Mouse (Mus musculus): ENCODE measurements around the gene Bak1. TPM values are rescaled to one million over a fixed set of nuclear protein-coding genes. Genes with fewer than 3 reads are reported as not detected.

The Bak1 gene
- polyA plus RNA-seq, 3 experiments from 2014 or later: 5.1 to 23.3 (median 6.8) TPM

DNA sequence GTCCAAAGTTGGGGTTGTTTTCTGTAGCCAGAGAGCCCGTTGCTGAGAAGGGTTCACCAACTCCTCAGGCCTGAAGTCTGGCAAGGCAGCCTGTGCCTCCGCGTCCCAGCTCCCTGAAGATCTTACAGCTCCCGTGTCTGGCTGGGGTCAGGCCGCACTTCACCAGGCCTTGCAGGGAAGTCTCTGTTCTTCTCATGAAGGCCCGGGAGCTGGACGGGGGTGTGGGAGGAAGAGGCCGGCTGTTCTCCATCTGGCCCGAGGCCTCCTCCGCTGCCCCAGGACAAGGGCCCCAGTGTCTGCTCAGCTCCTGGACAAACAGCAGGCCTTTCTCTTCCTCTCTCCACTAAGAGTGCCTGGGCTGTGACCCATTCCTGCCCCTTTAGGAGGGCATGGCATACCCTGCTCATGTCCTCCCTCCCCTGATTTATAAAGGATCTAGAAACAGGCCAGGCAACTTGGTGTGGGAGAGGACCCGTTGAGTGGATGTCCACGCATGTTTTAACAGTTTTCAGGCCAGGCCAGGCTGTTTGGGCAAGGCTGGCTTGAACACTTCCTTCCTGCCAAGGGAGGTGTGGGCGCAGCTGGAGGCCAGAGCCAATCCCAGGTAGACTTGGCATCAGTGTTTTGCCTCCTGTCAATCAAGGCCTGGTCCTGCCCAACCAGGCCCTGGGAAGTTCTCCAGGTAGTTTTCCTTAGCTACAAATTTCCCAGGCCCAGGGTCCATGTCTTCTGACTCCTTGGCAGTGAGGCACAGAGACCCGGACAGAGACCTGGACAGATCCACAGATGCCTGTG lies 19.8 kb upstream of the Bak1 start:
- ATAC-seq: no peak

- no peak for ATAC-seq
Observed at GRCm38 (mm10) chr17:27047762-27048444, 19.1 kb upstream of the Bak1 start.

GRCm38 (mm10) chr17:27045164-27045563 lies 16.4 kb upstream of the Bak1 start:
- ATAC-seq: no peak

- ATAC-seq: no peak
Observed at GRCm38 (mm10) chr17:27042840-27043239, 14.0 kb upstream of the Bak1 start.

GRCm38 (mm10) chr17:27041787-27042055 lies 12.9 kb upstream of the Bak1 start:
- ATAC-seq: no peak

- ATAC-seq: no peak
Observed at GRCm38 (mm10) chr17:27041046-27041786, 12.4 kb upstream of the Bak1 start.

DNA sequence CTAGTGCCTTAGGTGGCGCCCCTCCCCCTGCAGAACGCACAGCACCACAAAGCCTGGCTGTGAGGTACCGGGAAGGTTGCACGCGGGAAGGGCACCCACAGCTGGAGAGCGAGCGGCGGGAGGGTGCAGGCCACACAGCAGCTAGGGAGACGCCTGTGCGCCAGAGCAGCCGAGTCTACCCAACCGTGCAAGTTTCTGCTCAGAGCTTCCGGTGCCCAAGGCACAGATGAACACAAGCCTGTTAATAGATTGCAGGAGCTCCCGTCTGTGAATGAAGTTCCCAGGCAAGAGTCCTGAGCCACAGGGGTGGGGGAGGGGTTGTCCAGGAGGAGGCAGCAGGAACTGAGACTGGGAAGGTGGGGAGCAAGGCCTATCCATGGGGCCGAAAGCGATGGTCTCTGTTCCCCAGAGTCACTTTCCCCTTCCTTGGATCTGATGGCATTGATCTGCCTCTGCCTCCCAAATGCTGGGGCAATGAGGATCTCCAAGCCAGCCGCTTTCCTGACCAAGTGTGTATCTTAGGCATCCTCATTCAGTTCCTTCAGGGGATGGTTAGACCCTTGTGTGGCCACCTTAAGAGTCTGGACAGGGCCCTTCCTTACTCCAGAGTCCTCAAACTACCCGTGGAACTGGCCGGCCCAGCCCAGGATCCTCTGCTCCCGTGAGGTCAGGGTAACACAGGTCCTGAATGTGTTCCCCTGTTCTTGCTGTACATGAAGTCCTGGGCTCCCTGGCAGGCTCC lies 11.7 kb upstream of the Bak1 start:
- ATAC-seq: no peak

DNA sequence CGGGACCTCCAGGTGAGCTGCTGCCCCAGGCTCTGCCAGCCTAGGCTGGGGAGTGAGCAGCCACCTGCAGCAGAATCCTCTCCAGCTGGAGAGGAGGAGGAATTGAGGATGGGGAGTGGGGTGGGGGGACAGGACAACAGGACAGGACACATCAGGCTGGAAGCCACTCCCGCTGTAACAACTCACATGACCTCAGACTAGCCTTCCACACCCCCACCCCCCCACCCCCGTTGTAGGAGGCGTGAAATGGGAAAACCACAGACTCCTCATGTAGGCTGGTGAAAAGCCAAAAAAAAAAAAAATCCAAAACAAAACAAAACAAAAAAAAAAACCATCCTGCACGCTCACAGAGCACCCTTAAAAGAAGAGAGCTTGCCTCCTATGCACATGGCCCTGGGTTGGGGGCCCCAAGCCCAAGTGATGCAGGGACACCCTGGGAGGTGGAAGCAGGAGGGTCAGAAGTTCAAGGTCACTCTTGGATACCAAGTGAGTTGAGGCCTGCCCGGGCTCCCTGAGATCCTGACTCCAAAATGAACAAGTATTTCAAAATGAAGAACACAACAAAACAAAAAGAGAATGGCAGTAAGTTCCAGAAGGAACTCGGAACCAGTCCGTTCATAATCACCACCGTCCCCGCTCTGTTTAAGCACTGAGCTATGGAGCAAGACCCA lies 10.8 kb upstream of the Bak1 start:
- ATAC-seq: no peak

GRCm38 (mm10) chr17:27038335-27039050 lies 9.7 kb upstream of the Bak1 start:
- no peak for ATAC-seq

DNA sequence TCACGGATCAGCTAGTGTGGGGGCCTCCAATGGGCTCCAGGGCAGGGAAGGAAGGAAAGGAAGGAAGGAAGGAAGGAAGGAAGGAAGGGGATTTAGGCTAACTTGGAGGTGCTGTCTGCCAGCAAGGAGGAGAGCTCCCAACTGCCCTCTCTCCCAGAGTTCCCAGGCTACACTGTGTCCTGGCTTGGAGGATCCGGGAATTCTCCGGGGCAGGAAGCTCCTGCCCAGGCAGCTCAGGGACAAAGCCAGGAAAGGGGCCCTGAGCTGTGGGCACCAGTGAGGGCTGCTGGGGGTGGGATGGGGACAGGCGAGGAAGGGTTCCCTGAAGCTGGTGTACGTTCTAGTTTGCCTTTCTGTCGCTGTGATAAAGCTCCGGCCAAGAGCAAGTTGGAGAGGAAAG lies 7.7 kb upstream of the Bak1 start:
- no peak for ATAC-seq

GRCm38 (mm10) chr17:27032869-27033268 lies 4.1 kb upstream of the Bak1 start:
- ATAC-seq: no peak

DNA sequence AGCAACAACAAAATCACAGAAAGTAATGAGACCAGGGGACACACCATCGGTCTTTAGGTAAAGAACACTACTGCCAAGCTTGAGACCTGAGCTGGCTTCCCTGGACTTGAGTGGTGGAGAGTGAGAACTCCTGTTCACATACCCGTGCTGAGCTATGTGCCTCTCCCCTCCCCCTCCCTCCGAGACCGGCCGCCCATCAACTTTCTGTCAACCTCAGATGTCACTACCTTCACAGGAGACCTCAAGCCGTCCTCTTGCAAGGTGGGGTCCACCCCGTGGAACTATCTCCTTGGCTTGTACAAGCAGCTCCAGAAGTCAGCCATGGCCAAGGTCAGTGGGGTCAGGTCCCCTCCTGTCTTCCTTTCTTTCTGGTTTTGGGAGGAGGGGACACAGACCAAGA lies 3.5 kb upstream of the Bak1 start:
- ATAC-seq: no peak

- ATAC-seq: no peak
Observed at GRCm38 (mm10) chr17:27030896-27031295, 2.1 kb upstream of the Bak1 start.

- no peak for ATAC-seq
Observed at GRCm38 (mm10) chr17:27029431-27029830, 622 bp upstream of the Bak1 start.

- ATAC-seq: peak; percentile 74
Observed at GRCm38 (mm10) chr17:27028284-27028795, 469 bp downstream of the Bak1 start.

DNA sequence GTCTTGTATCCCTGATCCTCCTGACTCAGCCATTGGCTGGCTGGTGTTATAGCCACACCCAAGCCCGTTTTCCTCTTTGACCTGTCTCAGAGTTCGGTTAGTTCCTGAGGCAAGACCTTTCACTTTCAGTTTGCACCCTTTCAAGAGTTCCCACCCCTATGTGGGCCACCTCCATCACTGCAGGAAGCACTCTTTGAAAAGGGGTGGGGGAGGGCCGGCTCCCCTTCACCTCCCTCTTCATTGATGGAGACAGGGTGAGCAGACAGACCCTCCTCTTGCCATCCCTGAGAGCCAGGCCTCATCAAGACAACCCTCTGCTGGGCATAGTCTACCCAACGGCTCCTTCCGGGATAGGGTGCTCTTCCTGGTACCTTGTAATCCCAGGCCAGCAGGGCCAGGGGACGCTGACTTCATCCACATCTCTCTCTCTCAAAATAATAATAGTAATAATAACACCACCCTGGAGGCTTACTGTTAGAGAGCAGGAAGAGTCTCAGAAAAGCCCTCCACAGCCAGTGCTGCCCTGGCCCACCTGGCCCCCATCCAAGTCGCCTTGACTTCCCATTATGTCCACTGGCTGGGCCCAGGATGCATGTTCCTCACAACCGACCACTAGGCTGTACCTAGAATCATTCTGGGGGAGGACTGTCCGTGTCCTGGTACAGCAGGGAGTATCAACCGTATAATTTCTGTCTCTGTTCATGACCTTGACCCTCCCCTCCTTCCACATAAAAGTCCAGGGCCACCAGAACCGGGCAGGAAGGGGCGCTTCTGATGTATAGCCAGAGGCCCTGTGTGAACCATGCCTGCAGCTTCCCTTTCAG lies 1.1 kb downstream of the Bak1 start:
- ATAC-seq: peak; percentile 97

DNA sequence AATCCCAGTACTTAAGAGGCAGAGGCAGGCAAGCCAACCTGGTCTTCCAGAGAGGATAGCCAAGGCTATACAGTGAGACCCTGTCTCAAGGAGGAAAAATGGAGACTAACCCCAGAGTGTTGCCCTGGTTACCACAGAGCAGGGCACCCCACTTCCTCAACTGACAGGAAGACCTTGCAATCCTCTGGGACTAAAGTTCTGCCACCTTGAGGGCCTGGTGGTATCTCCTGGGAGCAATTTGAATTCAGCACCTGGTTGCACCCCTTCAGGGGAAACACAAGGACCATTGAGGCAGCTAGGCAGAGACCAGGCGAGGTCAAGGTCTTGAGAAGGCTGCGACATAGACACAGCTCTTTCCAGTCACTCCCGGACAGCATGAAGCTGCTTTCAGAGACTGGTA lies 2.9 kb downstream of the Bak1 start:
- ATAC-seq: no peak

GRCm38 (mm10) chr17:27025326-27025902 lies 3.4 kb downstream of the Bak1 start:
- ATAC-seq: no peak

DNA sequence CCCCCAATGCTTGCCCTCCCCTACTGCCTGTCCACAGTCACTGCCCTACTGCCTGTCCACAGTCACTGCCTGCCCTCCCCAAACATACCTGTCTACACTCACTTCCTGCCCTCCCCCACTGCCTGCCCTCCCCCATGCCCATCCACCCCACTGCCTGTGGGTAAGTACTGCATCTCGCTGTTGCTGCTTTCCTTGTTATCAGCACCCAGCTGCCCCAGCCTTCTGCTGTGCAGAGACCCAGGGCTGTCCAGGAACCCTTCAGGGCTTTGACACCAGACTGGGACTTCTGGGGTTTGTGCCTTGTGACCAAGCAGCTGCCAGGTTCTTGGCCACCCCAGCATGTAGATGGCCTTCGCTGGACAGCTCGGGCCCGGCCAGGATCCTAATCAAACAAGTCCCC lies 5.5 kb downstream of the Bak1 start:
- no peak for ATAC-seq

DNA sequence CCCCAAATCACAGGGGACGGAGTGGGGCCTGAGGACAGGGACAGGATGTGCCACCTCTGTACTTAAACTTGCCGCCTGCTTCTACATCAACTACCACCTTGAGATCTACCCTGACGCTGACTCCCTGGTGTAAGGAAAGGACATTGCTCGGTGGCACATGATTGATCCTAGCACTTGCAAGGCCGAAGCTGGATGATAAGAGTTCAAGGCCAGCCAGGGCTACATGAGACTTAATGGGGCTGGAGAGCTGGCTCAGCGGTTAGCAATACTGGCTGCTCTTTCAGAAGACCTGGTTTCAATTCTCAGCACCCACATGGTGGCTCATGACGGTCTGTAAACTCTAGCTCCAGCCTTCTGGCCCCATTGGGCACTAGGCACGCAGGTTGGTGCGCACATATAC lies 7.1 kb downstream of the Bak1 start:
- no peak for ATAC-seq

Measured in inflammation-experienced regulatory T-cells, adult 6 months (primary cell).